Mouse (Mus musculus): ENCODE measurements at regions not wholly inside any gene's neighbourhood (a gene's known extent, or its start where the extent isn't known, plus 50 kb on each side); places are given as distances from the start of the nearest gene placed in this dataset.

DNA sequence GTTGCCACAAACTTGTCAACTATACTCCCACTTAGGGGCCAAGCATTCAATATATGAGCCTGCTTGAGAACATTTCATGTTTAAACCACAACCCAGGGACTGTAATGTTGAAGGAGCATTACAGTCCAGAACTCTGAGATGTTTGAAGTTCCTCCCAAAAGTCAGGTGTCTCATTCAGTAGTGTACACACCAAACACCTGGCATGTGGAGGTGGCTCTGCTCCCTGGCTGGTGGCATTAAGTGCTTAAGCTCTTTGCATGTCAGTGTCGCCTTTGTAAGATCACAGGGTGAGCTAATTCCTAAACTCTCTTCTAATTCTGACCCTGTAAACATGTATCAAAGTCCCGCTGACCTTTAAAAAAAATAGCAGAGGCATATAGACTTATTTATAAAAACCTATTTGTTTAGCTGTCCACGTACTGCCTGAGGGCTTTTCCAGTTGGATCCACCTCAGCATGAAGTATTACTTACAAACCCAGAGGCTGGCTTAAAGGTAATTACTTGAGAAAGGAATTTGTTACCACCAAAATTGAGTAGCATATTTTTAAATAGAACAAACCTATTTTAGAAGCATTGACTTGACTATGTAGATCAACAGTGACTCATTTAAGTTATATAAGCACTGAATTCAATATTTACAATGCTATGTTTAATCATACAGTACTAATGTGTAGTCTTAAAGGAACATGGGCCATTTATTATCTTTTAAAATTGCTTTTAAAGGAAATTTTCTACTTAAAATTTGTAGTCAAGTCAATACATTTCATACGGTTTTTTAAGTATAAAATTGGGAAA is 276.3 kb upstream of the Fermt1 start:
- Histone ChIP-seq H3K36me3 (ENCODE audit: control insufficient read depth, insufficient read depth) (no peaks in the 10 kb centered on the region), H3K79me3 (ENCODE audit: low read depth) (no peaks in the 10 kb centered on the region), H3ac (ENCODE audit: control insufficient read depth, insufficient read length, low read depth) (no peak overlapping the region), H3K27me3 (ENCODE audit: control insufficient read depth, insufficient read depth, insufficient read length) (no peaks in the 10 kb centered on the region), H3K4me3 (ENCODE audit: insufficient read depth, poor library complexity, severe bottlenecking) (no peak overlapping the region), H3K79me2 (ENCODE audit: control insufficient read depth, insufficient read depth) (no peaks in the 10 kb centered on the region)
- TF ChIP-seq CTCF (IDR thresholded peaks at IDR 0.05; ENCODE audit: control insufficient read depth, insufficient read depth, insufficient read length) (no peak), MAX (IDR thresholded peaks at IDR 0.05) (no peak), MYOG (IDR thresholded peaks at IDR 0.05; ENCODE audit: control insufficient read depth, extremely low read depth, insufficient read length) (no peak), USF1 (IDR thresholded peaks at IDR 0.05; ENCODE audit: low read depth) (no peak), CEBPB (IDR thresholded peaks at IDR 0.05; ENCODE audit: low read depth) (no peak), MYOD1 (IDR thresholded peaks at IDR 0.05; ENCODE audit: control insufficient read depth, insufficient read length, low read depth) (no peak), FOSL1 (IDR thresholded peaks at IDR 0.05; ENCODE audit: insufficient read depth, low read length, poor library complexity, severe bottlenecking) (no peak)

DNA sequence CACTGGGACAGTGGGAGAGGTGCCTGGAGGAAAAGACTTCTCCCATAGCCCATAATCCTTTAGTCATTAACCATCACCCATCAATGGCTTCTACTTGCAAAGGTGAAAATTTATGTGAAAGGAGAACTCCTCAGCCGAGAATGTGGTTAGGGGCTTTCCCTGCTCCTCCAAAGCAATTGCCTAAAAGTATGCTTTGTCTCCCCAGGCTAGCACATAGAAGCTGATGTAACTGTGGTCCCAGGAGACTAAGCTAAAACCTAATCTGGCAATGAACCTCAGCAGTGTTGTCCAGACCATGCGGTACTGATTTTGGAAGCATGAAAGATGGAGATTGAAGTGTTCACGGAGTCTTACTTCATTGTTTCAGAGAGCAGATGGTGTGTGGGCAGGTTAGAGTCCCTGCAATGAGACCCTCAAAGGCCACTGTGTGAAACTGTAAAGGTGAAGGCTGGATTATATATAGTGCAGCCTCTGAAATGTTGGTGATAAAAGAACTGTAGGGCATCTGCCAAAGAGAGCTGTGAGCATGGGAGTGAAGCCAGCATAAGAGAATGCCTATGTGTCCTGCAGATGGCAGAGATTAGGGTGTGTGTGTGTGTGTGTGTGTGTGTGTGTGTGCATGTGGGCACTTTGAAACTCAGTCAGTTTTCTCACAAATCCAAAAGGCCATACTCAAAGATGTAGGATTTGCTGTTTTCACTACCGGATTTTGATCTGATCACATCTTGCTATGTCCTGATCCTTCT is 289.6 kb upstream of the Fermt1 start:
- H3ac ChIP-seq (ENCODE audit: control insufficient read depth, insufficient read length, low read depth), result no peak overlapping the region
- no peaks in the 10 kb centered on the region for H3K79me3 ChIP-seq (ENCODE audit: low read depth)
- no peaks in the 10 kb centered on the region for H3K27me3 ChIP-seq (ENCODE audit: control insufficient read depth, insufficient read depth, insufficient read length)
- TF ChIP-seq MYOG (IDR thresholded peaks at IDR 0.05; ENCODE audit: control insufficient read depth, extremely low read depth, insufficient read length) (no peak), FOSL1 (IDR thresholded peaks at IDR 0.05; ENCODE audit: insufficient read depth, low read length, poor library complexity, severe bottlenecking) (no peak), CTCF (IDR thresholded peaks at IDR 0.05; ENCODE audit: control insufficient read depth, insufficient read depth, insufficient read length) (no peak)
- no peak overlapping the region for H3K4me3 ChIP-seq (ENCODE audit: insufficient read depth, poor library complexity, severe bottlenecking)
- H3K36me3 ChIP-seq (ENCODE audit: control insufficient read depth, insufficient read depth), result no peaks in the 10 kb centered on the region
- no peaks in the 10 kb centered on the region for H3K79me2 ChIP-seq (ENCODE audit: control insufficient read depth, insufficient read depth)

DNA sequence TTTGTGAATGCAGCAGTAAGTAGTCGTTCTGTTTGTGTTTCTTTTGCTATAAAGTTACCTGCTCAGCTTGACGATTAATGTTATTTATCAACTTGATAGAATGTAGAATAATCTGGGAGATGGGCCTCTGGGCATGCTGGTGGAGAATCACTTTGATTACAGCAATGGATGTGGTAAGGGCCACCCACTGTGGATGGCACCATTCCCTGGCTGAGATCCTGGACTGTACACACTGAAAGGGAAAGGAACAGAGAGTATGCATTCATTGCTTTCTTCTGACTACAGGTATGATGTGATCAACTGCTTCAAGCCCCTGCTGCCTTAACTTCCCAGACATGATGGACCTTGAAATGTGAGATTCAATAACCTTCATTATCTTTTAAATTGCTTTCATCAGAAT is 299.8 kb upstream of the Bmp2 start:
- Histone ChIP-seq H3K79me2 (ENCODE audit: control insufficient read depth, insufficient read depth) (no peaks in the 10 kb centered on the region), H3ac (ENCODE audit: control insufficient read depth, insufficient read length, low read depth) (no peak overlapping the region), H3K27me3 (ENCODE audit: control insufficient read depth, insufficient read depth, insufficient read length) (no peaks in the 10 kb centered on the region), H3K4me3 (ENCODE audit: insufficient read depth, poor library complexity, severe bottlenecking) (no peak overlapping the region), H3K79me3 (ENCODE audit: low read depth) (no peaks in the 10 kb centered on the region), H3K36me3 (ENCODE audit: control insufficient read depth, insufficient read depth) (no peaks in the 10 kb centered on the region)
- TF ChIP-seq MYOG (IDR thresholded peaks at IDR 0.05; ENCODE audit: control insufficient read depth, extremely low read depth, insufficient read length) (no peak), USF1 (IDR thresholded peaks at IDR 0.05; ENCODE audit: low read depth) (no peak), MYOD1 (IDR thresholded peaks at IDR 0.05; ENCODE audit: control insufficient read depth, insufficient read length, low read depth) (no peak), CTCF (IDR thresholded peaks at IDR 0.05; ENCODE audit: control insufficient read depth, insufficient read depth, insufficient read length) (no peak), FOSL1 (IDR thresholded peaks at IDR 0.05; ENCODE audit: insufficient read depth, low read length, poor library complexity, severe bottlenecking) (no peak), CEBPB (IDR thresholded peaks at IDR 0.05; ENCODE audit: low read depth) (no peak), MAX (IDR thresholded peaks at IDR 0.05) (no peak)

DNA sequence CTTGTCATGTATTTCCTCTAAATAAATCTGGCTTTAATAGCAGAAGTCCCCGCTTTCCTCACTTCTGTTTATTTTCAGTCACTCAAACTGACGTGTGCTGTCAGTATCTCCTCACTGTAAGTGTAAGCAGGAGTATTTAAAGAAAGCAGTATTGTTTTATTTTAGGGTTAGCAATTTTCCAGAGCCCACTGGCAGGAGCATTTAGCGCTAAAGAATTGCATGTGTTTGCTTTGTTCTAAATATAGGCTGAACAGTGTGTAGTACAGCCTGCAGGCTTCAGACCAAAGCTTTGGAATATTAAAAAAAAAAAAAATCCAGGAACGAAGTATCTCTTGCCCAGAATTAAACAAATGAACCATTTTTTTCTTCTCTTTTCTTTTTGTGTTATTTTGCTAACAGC is 277.5 kb upstream of the Bmp2 start:
- Histone ChIP-seq H3ac (ENCODE audit: control insufficient read depth, insufficient read length, low read depth) (no peak overlapping the region), H3K79me2 (ENCODE audit: control insufficient read depth, insufficient read depth) (no peaks in the 10 kb centered on the region), H3K36me3 (ENCODE audit: control insufficient read depth, insufficient read depth) (no peaks in the 10 kb centered on the region), H3K27me3 (ENCODE audit: control insufficient read depth, insufficient read depth, insufficient read length) (no peaks in the 10 kb centered on the region), H3K79me3 (ENCODE audit: low read depth) (no peaks in the 10 kb centered on the region), H3K4me3 (ENCODE audit: insufficient read depth, poor library complexity, severe bottlenecking) (no peak overlapping the region)
- no peak for TF ChIP-seq CTCF (IDR thresholded peaks at IDR 0.05; ENCODE audit: control insufficient read depth, insufficient read depth, insufficient read length)
- no peak for TF ChIP-seq MYOD1 (IDR thresholded peaks at IDR 0.05; ENCODE audit: control insufficient read depth, insufficient read length, low read depth)
- TF ChIP-seq MAX (IDR thresholded peaks at IDR 0.05), result no peak
- no peak for TF ChIP-seq USF1 (IDR thresholded peaks at IDR 0.05; ENCODE audit: low read depth)
- TF ChIP-seq FOSL1 (IDR thresholded peaks at IDR 0.05; ENCODE audit: insufficient read depth, low read length, poor library complexity, severe bottlenecking), result no peak
- TF ChIP-seq CEBPB (IDR thresholded peaks at IDR 0.05; ENCODE audit: low read depth), result no peak
- no peak for TF ChIP-seq MYOG (IDR thresholded peaks at IDR 0.05; ENCODE audit: control insufficient read depth, extremely low read depth, insufficient read length)

DNA sequence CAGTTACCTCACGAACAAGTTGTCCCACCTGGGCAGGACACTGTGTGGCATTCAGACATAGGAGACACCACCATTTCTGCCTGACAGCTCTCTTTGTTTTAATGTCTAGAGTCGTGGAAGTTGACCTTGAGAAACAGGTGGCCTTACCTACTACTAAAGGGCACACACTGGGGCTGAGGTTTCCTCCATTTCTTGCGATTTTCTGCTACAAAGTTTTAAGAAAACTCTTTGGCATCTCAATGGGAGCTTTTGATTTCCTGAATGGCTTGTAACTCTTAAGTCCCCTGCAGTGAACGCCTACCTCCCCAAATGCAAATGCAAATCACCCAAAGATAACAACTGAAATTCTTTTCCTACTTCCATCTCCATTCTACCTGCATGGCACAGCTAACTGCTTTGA is 273.4 kb upstream of the Bmp2 start:
- no peak for TF ChIP-seq CTCF (IDR thresholded peaks at IDR 0.05; ENCODE audit: control insufficient read depth, insufficient read depth, insufficient read length)
- TF ChIP-seq USF1 (IDR thresholded peaks at IDR 0.05; ENCODE audit: low read depth), result no peak
- no peak for TF ChIP-seq MYOG (IDR thresholded peaks at IDR 0.05; ENCODE audit: control insufficient read depth, extremely low read depth, insufficient read length)
- no peak for TF ChIP-seq FOSL1 (IDR thresholded peaks at IDR 0.05; ENCODE audit: insufficient read depth, low read length, poor library complexity, severe bottlenecking)
- no peak for TF ChIP-seq MYOD1 (IDR thresholded peaks at IDR 0.05; ENCODE audit: control insufficient read depth, insufficient read length, low read depth)
- TF ChIP-seq MAX (IDR thresholded peaks at IDR 0.05), result no peak
- no peak for TF ChIP-seq CEBPB (IDR thresholded peaks at IDR 0.05; ENCODE audit: low read depth)
- no peak overlapping the region for H3ac ChIP-seq (ENCODE audit: control insufficient read depth, insufficient read length, low read depth)

More for the DNA sequence above, 273.4 kb upstream of the Bmp2 start:
- H3K27me3 ChIP-seq (ENCODE audit: control insufficient read depth, insufficient read depth, insufficient read length), result no peaks in the 10 kb centered on the region
- H3K79me3 ChIP-seq (ENCODE audit: low read depth), result no peaks in the 10 kb centered on the region
- H3K79me2 ChIP-seq (ENCODE audit: control insufficient read depth, insufficient read depth), result no peaks in the 10 kb centered on the region
- H3K4me3 ChIP-seq (ENCODE audit: insufficient read depth, poor library complexity, severe bottlenecking), result no peak overlapping the region
- H3K36me3 ChIP-seq (ENCODE audit: control insufficient read depth, insufficient read depth), result no peaks in the 10 kb centered on the region
